Mouse (Mus musculus) heart, postnatal 14 days (tissue): Measurements from ENCODE around the gene Plppr1. TPM values are rescaled to one million over a fixed set of nuclear protein-coding genes. Genes with fewer than 3 reads are reported as not detected.
A peak's percentile ranks its signal among the peaks of the same experiment; 100 is the strongest.

Source experiments
- DNase-seq, 2 experiments: peaks; one replicate each; pipeline ENCODE4 v3.0.0; 2021 to 2022
- intact Hi-C: fragments of 180-260 bp; cut with DNase I; formaldehyde crosslinking; loops from one replicate; pipeline ENCODE4 v1.15.1; 2025
- long read RNA-seq, 2 experiments: library from polyadenylated mRNA; stranded (forward); transcript quantifications; one replicate each; pipeline ENCODE4 v2.0.0; 2021
- total RNA-seq, 2 experiments: library from RNA; stranded (reverse); gene quantifications; 2 replicates each; pipeline ENCODE4 v1.2.3; 2021

Plppr1 gene
- total RNA-seq, result under 1 TPM; 0.07 to 0.20 TPM
- long read RNA-seq, experiment 1, partial matches to known transcripts, result 0 of 1 reads
- long read RNA-seq, experiment 1, other reads (novel, unspliced or antisense), result 0 of 1 reads
- long read RNA-seq, experiment 2, result 0 reads

- intact Hi-C loops, result no loop called here
- DNase-seq, result peak; percentile 5 to 18
Observed at GRCm38 (mm10) chr4:49059021-49059401, at the start of gene Plppr1. TSS of gene Plppr1 (plus strand) at chr4:49059273.

GRCm38 (mm10) chr4:49016701-49017100, 42.4 kb upstream of the Plppr1 start:
- DNase-seq, result no peak
- intact Hi-C loops, result no loop called here

GRCm38 (mm10) chr4:49023221-49023620, 35.9 kb upstream of the Plppr1 start:
- intact Hi-C loops, result no loop called here
- DNase-seq, result no peak

GRCm38 (mm10) chr4:49038311-49038710, 20.8 kb upstream of the Plppr1 start:
- DNase-seq, result no peak
- intact Hi-C loops, result loop anchor here (5.0 kb wide), 1 partner anchor 251 kb away; no protein-coding TSS in a partner anchor

- intact Hi-C loops, result loop anchor here (5.0 kb wide), 1 partner anchor 253 kb away; no protein-coding TSS in a partner anchor
Observed at GRCm38 (mm10) chr4:49039854-49040253, 19.2 kb upstream of the Plppr1 start.

GRCm38 (mm10) chr4:49041655-49042054, 17.4 kb upstream of the Plppr1 start:
- peak; percentile 68 to 79 for DNase-seq
- intact Hi-C loops, result no loop called here

More at GRCm38 (mm10) chr4:49039854-49040253, 19.2 kb upstream of the Plppr1 start:
- no peak for DNase-seq

GRCm38 (mm10) chr4:49050628-49051027, 8.4 kb upstream of the Plppr1 start:
- DNase-seq, result no peak
- intact Hi-C loops, result no loop called here

- no peak for DNase-seq
- intact Hi-C loops, result no loop called here
Observed at GRCm38 (mm10) chr4:49057916-49058315, 1.2 kb upstream of the Plppr1 start.

- intact Hi-C loops, result no loop called here
- no peak for DNase-seq
Observed at GRCm38 (mm10) chr4:49058557-49058956, 516 bp upstream of the Plppr1 start.

- DNase-seq, result peak; percentile 14 to 32
- intact Hi-C loops, result no loop called here
Observed at GRCm38 (mm10) chr4:49059402-49060381, 619 bp downstream of the Plppr1 start.

GRCm38 (mm10) chr4:49069471-49069870, 10.4 kb downstream of the Plppr1 start:
- intact Hi-C loops, result no loop called here
- no peak for DNase-seq

GRCm38 (mm10) chr4:49072886-49073285, 13.8 kb downstream of the Plppr1 start:
- DNase-seq, result peak; percentile 65 to 88
- intact Hi-C loops, result no loop called here

GRCm38 (mm10) chr4:49075881-49076280, 16.8 kb downstream of the Plppr1 start:
- intact Hi-C loops, result no loop called here
- DNase-seq, result no peak

GRCm38 (mm10) chr4:49079399-49079798, 20.3 kb downstream of the Plppr1 start:
- intact Hi-C loops, result no loop called here
- no peak for DNase-seq

- intact Hi-C loops, result no loop called here
- no peak for DNase-seq
Observed at GRCm38 (mm10) chr4:49088205-49088604, 29.1 kb downstream of the Plppr1 start.

GRCm38 (mm10) chr4:49090461-49090860, 31.4 kb downstream of the Plppr1 start:
- intact Hi-C loops, result no loop called here
- no peak for DNase-seq

- no peak for DNase-seq
- intact Hi-C loops, result no loop called here
Observed at GRCm38 (mm10) chr4:49099448-49099847, 40.4 kb downstream of the Plppr1 start.

- intact Hi-C loops, result no loop called here
- no peak for DNase-seq
Observed at GRCm38 (mm10) chr4:49101934-49102768, 43.1 kb downstream of the Plppr1 start.

- intact Hi-C loops, result no loop called here
- no peak for DNase-seq
Observed at GRCm38 (mm10) chr4:49102769-49103193, 43.7 kb downstream of the Plppr1 start.

GRCm38 (mm10) chr4:49104860-49105259, 45.8 kb downstream of the Plppr1 start:
- no peak for DNase-seq
- intact Hi-C loops, result no loop called here

- no peak for DNase-seq
- intact Hi-C loops, result no loop called here
Observed at GRCm38 (mm10) chr4:49107895-49108294, 48.8 kb downstream of the Plppr1 start.
